Mouse (Mus musculus) limb, embryonic 12.5 days (tissue): ENCODE results near the gene Azin2. TPM values are rescaled to one million over a fixed set of nuclear protein-coding genes. Genes with fewer than 3 reads are reported as not detected.

Experiments
- ATAC-seq: fragments of 200-750 bp; cut with Nextera tagmentation; 2 replicates; pipeline ENCODE4 v1.8.0; 2017; ENCODE audit warnings: low read depth, moderate TSS enrichment; ENCODE audit not compliant: insufficient number of reproducible peaks, insufficient read depth, low FRiP score, low TSS enrichment
- H3K27ac ChIP-seq: fragments of 300-500 bp; sonication (generic); 2 replicates; pipeline ENCODE4 v1.5.1; 2016; ENCODE audit warnings: mild to moderate bottlenecking, moderate library complexity
- H3K27me3 ChIP-seq: fragments of 300-500 bp; sonication (generic); 2 replicates; pipeline ENCODE4 v1.6.1; 2016; ENCODE audit warnings: mild to moderate bottlenecking, moderate library complexity
- H3K36me3 ChIP-seq: fragments of 300-500 bp; sonication (generic); 2 replicates; pipeline ENCODE4 v1.6.1; 2016; ENCODE audit warnings: mild to moderate bottlenecking, moderate library complexity
- H3K4me1 ChIP-seq: fragments of 300-500 bp; sonication (generic); replicated peaks from 2 replicates; pipeline ENCODE4 v1.6.1; 2016
- H3K4me2 ChIP-seq: fragments of 300-500 bp; sonication (generic); 2 replicates; pipeline ENCODE4 v1.6.1; 2016; ENCODE audit warnings: mild to moderate bottlenecking, moderate library complexity
- H3K4me3 ChIP-seq: fragments of 300-500 bp; sonication (generic); replicated peaks from 2 replicates; pipeline ENCODE4 v1.5.1; 2016; ENCODE audit warnings: mild to moderate bottlenecking
- H3K9ac ChIP-seq: fragments of 300-500 bp; sonication (generic); replicated peaks from 2 replicates; pipeline ENCODE4 v1.6.1; 2016; ENCODE audit warnings: mild to moderate bottlenecking, moderate library complexity
- H3K9me3 ChIP-seq: fragments of 300-500 bp; sonication (generic); 2 replicates; pipeline ENCODE4 v1.6.1; 2016; ENCODE audit warnings: mild to moderate bottlenecking, moderate library complexity
- WGBS: fragments of 180-500 bp; shearing (Covaris S2); methylation state at CpG from one replicate; pipeline ENCODE4 v1.1.7; 2016; 5-methylcytosine and 5-hydroxymethylcytosine counted together
- polyA plus RNA-seq: library from polyadenylated mRNA; unstranded; fragments of >200 nt; fragmentation: Nextera tagmentation; extraction: Ambion mirVana; gene quantifications from 2 replicates; pipeline ENCODE4 v1.2.1, GENCODE M21; 2016

Gene Azin2
- polyA plus RNA-seq, 1 experiment from 2014 or later = 22.4 TPM

GRCm38 (mm10) chr4:128958849-128959248 is 3.4 kb downstream of the Azin2 start:
- Histone ChIP-seq H3K36me3 (no peaks in the 10 kb centered on the region), H3K27me3 (peaks cover 10% of the 10 kb centered on the region), H3K4me2 (no peak overlapping the region), H3K27ac (no peak overlapping the region), H3K4me3 (no peak overlapping the region), H3K4me1 (peaks cover 32% of the 10 kb centered on the region), H3K9ac (no peak overlapping the region), H3K9me3 (no peaks in the 10 kb centered on the region)
- WGBS = 56% methylated on average over 8 of the region's 8 CpGs
- no peak for ATAC-seq

- H3K9me3 ChIP-seq = no peaks in the 10 kb centered on the region
- H3K4me2 ChIP-seq = no peak overlapping the region
- H3K36me3 ChIP-seq = no peaks in the 10 kb centered on the region
- no peak overlapping the region for H3K4me3 ChIP-seq
- no peak overlapping the region for H3K9ac ChIP-seq
- WGBS = 85% methylated on average over 11 of the region's 11 CpGs
- H3K27ac ChIP-seq = no peak overlapping the region
- ATAC-seq = no peak
- peaks cover 10% of the 10 kb centered on the region for H3K27me3 ChIP-seq
- H3K4me1 ChIP-seq = peaks cover 31% of the 10 kb centered on the region
These were observed 4.1 kb downstream of the Azin2 start for GRCm38 (mm10) chr4:128958156-128958555.

- H3K4me1 ChIP-seq = peaks cover 28% of the 10 kb centered on the region
- H3K27me3 ChIP-seq = peaks cover 10% of the 10 kb centered on the region
- H3K4me2 ChIP-seq = no peak overlapping the region
- H3K9ac ChIP-seq = no peak overlapping the region
- H3K27ac ChIP-seq = 0 out of 2 replicates have a peak overlapping the region, but pooled peaks have one; percentile 29
- WGBS = 50% methylated on average over 11 of the region's 11 CpGs
- ATAC-seq = no peak
- H3K4me3 ChIP-seq = no peak overlapping the region
- no peaks in the 10 kb centered on the region for H3K9me3 ChIP-seq
- H3K36me3 ChIP-seq = no peaks in the 10 kb centered on the region
These were observed 4.9 kb downstream of the Azin2 start for GRCm38 (mm10) chr4:128957155-128957911.

- Histone ChIP-seq H3K9me3 (no peaks in the 10 kb centered on the region), H3K36me3 (no peaks in the 10 kb centered on the region), H3K9ac (no peak overlapping the region), H3K27me3 (no peaks in the 10 kb centered on the region), H3K27ac (no peak overlapping the region), H3K4me3 (no peak overlapping the region), H3K4me2 (no peak overlapping the region), H3K4me1 (peaks cover 9% of the 10 kb centered on the region; the same call in 1 of the 2 replicates)
- WGBS = 86% methylated on average over 5 of the region's 5 CpGs
- no peak for ATAC-seq
These were observed 8.4 kb downstream of the Azin2 start for GRCm38 (mm10) chr4:128953851-128954250.

- peaks cover 4% of the 10 kb centered on the region; the same call in 1 of the 2 replicates for H3K4me1 ChIP-seq
- no peak for ATAC-seq
- WGBS = 88% methylated on average over 5 of the region's 5 CpGs
- H3K9me3 ChIP-seq = no peaks in the 10 kb centered on the region
- H3K4me2 ChIP-seq = no peak overlapping the region
- no peak overlapping the region for H3K9ac ChIP-seq
- no peak overlapping the region for H3K4me3 ChIP-seq
- H3K36me3 ChIP-seq = no peaks in the 10 kb centered on the region
- no peaks in the 10 kb centered on the region for H3K27me3 ChIP-seq
- no peak overlapping the region for H3K27ac ChIP-seq
These were observed 11.8 kb downstream of the Azin2 start for GRCm38 (mm10) chr4:128950461-128950860.

GRCm38 (mm10) chr4:128949470-128950005 is 12.7 kb downstream of the Azin2 start:
- no peak overlapping the region for H3K4me2 ChIP-seq
- no peaks in the 10 kb centered on the region for H3K27me3 ChIP-seq
- H3K4me1 ChIP-seq = peaks cover 4% of the 10 kb centered on the region; the same call in 1 of the 2 replicates
- H3K36me3 ChIP-seq = no peaks in the 10 kb centered on the region
- no peak overlapping the region for H3K9ac ChIP-seq
- WGBS = 40% methylated on average over 15 of the region's 15 CpGs
- ATAC-seq = no peak
- H3K4me3 ChIP-seq = no peak overlapping the region
- H3K9me3 ChIP-seq = no peaks in the 10 kb centered on the region
- no peak overlapping the region for H3K27ac ChIP-seq

GRCm38 (mm10) chr4:128948137-128948674 is 14.0 kb downstream of the Azin2 start:
- no peak overlapping the region for H3K9ac ChIP-seq
- H3K27ac ChIP-seq = no peak overlapping the region
- no peaks in the 10 kb centered on the region for H3K36me3 ChIP-seq
- ATAC-seq = no peak
- H3K9me3 ChIP-seq = no peaks in the 10 kb centered on the region
- H3K4me3 ChIP-seq = no peak overlapping the region
- no peak overlapping the region for H3K4me2 ChIP-seq
- WGBS = 26% methylated on average over 6 of the region's 6 CpGs
- peaks cover 4% of the 10 kb centered on the region; the same call in 1 of the 2 replicates for H3K4me1 ChIP-seq
- no peaks in the 10 kb centered on the region for H3K27me3 ChIP-seq

GRCm38 (mm10) chr4:128947326-128947933 is 14.8 kb downstream of the Azin2 start:
- H3K9me3 ChIP-seq = peaks cover under 1% of the 10 kb centered on the region; the same call in 1 of the 2 replicates
- H3K27me3 ChIP-seq = no peaks in the 10 kb centered on the region
- no peak overlapping the region for H3K9ac ChIP-seq
- 0 out of 2 replicates have a peak overlapping the region, but pooled peaks have one; percentile 3 for H3K4me2 ChIP-seq
- H3K4me1 ChIP-seq = peaks cover 4% of the 10 kb centered on the region; the same call in 1 of the 2 replicates
- 14% methylated on average over 18 of the region's 18 CpGs for WGBS
- no peak for ATAC-seq
- no peak overlapping the region for H3K27ac ChIP-seq
- H3K4me3 ChIP-seq = no peak overlapping the region
- 0 out of 2 replicates have a peak, but pooled peaks cover 1% of the 10 kb centered on the region for H3K36me3 ChIP-seq

- Histone ChIP-seq H3K4me3 (no peak overlapping the region), H3K36me3 (0 out of 2 replicates have a peak, but pooled peaks cover 3% of the 10 kb centered on the region), H3K9me3 (peaks cover 4% of the 10 kb centered on the region; the same call in 1 of the 2 replicates), H3K27me3 (no peaks in the 10 kb centered on the region), H3K4me1 (peaks cover 4% of the 10 kb centered on the region; the same call in 1 of the 2 replicates), H3K27ac (no peak overlapping the region), H3K9ac (no peak overlapping the region), H3K4me2 (no peak overlapping the region)
- 81% methylated on average over 9 of the region's 9 CpGs for WGBS
- ATAC-seq = no peak
These were observed 15.5 kb downstream of the Azin2 start for GRCm38 (mm10) chr4:128946736-128947135.

GRCm38 (mm10) chr4:128942346-128942745 is 19.9 kb downstream of the Azin2 start:
- Histone ChIP-seq H3K9ac (no peak overlapping the region), H3K9me3 (peaks cover 4% of the 10 kb centered on the region; the same call in 1 of the 2 replicates), H3K27ac (no peak overlapping the region), H3K27me3 (no peaks in the 10 kb centered on the region), H3K4me1 (peaks cover 1% of the 10 kb centered on the region; the same call in 1 of the 2 replicates), H3K4me2 (no peak overlapping the region), H3K4me3 (no peak overlapping the region), H3K36me3 (0 out of 2 replicates have a peak, but pooled peaks cover 3% of the 10 kb centered on the region)
- WGBS = 60% methylated on average over 3 of the region's 3 CpGs
- ATAC-seq = no peak

GRCm38 (mm10) chr4:128935595-128935994 is 26.6 kb downstream of the Azin2 start:
- Histone ChIP-seq H3K4me2 (no peak overlapping the region), H3K4me3 (no peak overlapping the region), H3K4me1 (no peaks in the 10 kb centered on the region), H3K9me3 (no peaks in the 10 kb centered on the region), H3K36me3 (no peaks in the 10 kb centered on the region), H3K9ac (no peak overlapping the region), H3K27me3 (no peaks in the 10 kb centered on the region), H3K27ac (no peak overlapping the region)
- WGBS = 62% methylated on average over 5 of the region's 5 CpGs
- no peak for ATAC-seq
